Mouse (Mus musculus): ENCODE data around the gene Trpc4ap.

Trpc4ap gene

DNA sequence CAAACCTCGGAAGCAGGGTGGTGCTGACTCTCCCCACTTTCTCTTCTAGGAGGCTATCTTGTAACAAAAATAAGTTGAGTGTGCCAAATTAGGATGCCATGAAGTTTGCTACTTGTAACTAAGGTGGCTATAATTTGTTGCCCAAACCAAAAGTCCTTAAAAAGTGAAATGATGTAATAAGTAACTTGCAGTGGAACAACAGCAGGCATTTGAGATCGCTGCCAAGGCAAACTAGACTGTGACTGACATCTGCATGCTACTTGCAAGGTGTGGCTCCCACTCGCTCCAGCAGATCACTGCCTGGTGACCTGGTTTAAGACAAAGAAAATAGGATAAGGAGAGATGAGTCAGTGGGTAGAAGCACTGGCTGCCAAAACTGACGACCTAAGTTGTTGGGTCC lies 952 bp upstream of the Trpc4ap start:
- DNase-seq (ENCODE audit: low spot score) = no peak

DNA sequence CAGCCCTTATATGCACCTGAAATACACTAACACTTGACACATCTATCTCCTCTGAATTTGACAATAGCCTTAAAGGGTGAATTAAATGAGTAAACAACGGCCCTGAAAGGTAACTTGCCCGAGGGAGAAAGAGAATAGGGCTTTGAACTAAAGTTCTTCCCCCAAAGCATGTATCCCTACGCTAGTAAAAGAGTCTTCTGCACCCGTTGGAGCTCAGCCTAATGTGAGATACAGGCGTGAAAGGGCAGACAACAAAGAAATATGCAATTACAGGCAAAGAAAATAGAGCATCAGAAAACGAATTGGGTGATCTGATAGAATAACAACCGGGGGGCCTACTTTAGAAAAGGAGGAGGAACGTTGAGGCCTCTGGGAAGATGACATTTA lies 855 bp downstream of the Trpc4ap start:
- no peak for DNase-seq (ENCODE audit: low spot score)

GRCm38 (mm10) chr2:155689211-155689610 lies 3.0 kb downstream of the Trpc4ap start:
- no peak for DNase-seq (ENCODE audit: low spot score)

GRCm38 (mm10) chr2:155687746-155688145 lies 4.4 kb downstream of the Trpc4ap start:
- no peak for DNase-seq (ENCODE audit: low spot score)

- DNase-seq (ENCODE audit: low spot score) = no peak
These were observed 5.6 kb downstream of the Trpc4ap start for GRCm38 (mm10) chr2:155686572-155686971.

GRCm38 (mm10) chr2:155683821-155684220 lies 8.4 kb downstream of the Trpc4ap start:
- no peak for DNase-seq (ENCODE audit: low spot score)

- DNase-seq (ENCODE audit: low spot score) = no peak
These were observed 9.0 kb downstream of the Trpc4ap start for GRCm38 (mm10) chr2:155683137-155683536.

DNA sequence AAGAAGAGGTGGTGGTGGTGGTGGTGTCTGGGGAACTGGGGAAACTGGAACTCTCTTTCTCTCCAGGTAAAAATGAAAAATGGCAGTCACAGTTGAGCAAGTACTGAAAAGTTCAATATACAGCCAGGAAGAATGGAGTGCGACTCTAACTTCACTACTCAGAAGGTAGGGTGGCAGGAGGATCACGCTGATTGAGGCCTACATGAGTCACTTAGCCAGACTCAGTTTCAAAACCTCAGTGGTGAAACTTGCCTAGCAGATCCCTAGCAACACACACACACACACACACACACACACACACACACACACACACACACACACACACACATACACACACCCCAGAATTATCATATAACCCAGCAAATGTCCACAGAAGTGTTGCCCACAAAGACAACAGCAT lies 10.3 kb downstream of the Trpc4ap start:
- no peak for DNase-seq (ENCODE audit: low spot score)

DNA sequence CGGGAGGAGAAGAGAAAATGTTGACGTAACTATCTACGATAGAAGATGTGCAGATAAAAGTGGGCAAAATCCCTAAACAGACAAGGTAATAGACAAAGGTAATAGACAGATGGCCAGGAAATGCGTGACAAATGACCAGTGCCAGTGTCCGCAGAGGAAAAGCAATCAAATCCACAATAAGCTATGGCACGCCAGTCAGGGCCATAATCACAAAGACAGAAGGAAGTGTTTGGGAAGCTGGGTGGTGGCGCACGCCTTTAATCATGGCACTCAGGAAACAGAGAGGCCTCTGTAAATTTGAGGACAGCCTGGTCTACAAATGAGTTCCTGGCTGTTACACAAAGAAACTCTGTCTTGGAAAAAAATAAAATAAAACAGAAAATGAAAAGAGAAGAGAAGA lies 11.0 kb downstream of the Trpc4ap start:
- DNase-seq (ENCODE audit: low spot score) = no peak

DNA sequence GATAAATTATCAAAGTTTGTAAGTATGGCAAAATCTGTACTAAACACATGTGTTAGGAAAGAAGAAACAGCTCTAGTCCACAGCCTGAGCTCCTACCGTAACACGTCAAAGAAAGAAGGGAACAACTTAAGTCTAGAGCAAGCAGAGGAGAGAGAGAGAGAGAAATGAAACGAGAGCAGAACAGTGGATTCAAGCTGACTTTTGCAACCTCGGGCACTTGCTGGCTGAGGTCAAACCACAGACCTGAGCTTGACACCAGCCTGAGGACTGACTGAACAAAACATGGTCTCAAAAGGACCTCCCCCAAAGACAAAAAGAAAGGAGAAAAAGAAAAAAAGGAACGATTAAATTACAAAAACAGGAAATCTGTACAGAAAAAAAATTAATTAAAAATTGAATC lies 11.6 kb downstream of the Trpc4ap start:
- DNase-seq (ENCODE audit: low spot score) = no peak

DNA sequence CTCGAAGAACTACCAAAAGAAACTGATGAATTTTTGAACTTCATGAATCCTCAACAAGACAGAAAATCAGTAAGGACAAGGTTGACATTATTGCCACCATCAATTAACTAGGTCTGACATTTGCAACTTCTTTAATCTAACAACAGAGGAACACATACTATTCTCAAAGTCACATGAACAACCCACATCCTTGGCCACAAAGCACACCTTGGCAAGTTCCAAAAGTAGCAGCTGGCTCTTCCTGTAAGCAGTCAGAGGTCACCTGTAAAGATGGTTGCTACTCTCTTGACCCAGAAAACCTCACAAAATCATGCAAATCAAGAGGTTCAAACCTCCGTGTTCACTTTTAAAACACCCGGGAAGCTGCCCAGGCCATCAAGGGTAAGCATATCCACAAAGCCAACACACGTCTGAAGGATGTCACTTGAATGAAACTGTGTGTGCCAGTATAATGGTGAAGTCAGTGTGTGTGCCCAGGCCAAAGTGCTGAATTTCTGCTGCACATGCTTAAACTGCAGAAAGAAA lies 12.5 kb downstream of the Trpc4ap start:
- no peak for DNase-seq (ENCODE audit: low spot score)

DNA sequence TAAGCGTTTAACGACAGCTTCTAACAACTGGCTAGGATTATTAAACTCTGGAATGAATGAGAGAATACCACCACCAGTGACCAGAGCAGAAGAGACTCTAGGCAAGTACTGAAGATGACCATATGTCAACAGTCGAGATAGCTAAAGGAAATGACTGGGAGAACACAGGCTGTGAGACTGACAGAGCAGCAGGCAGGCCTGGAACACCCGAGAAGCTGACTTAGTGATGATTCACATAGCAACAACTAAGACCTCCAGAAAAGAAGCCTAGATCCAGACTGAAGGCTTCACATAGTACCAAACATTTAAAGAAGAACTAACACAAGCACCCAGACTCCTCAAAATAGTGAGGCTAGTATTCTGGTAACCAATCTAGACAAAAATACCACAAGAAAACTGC lies 17.1 kb downstream of the Trpc4ap start:
- no peak for DNase-seq (ENCODE audit: low spot score)

GRCm38 (mm10) chr2:155673546-155673945 lies 18.6 kb downstream of the Trpc4ap start:
- DNase-seq (ENCODE audit: low spot score) = peak; percentile 59

DNA sequence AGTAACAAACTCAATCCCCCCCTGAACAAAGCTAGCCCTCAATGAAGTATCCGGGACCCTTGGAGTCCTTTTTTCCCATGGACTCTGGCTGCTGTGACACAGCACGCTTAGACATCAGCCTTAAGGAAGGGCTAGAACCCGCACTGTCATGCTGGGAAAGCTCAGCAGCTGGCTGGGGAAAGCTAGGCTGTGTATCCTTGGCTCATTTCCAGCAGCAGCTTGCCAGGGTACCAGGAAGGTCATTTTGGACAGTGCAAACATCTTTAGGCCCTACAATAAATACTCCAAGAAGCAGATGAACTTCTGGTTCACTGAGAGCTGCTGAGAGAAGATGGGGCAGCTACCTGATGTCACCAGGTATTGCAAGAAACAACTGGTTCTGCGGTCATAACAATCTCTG lies 20.9 kb downstream of the Trpc4ap start:
- DNase-seq (ENCODE audit: low spot score) = peak; percentile 49

- no peak for DNase-seq (ENCODE audit: low spot score)
These were observed 23.7 kb downstream of the Trpc4ap start for GRCm38 (mm10) chr2:155668461-155668860.

DNA sequence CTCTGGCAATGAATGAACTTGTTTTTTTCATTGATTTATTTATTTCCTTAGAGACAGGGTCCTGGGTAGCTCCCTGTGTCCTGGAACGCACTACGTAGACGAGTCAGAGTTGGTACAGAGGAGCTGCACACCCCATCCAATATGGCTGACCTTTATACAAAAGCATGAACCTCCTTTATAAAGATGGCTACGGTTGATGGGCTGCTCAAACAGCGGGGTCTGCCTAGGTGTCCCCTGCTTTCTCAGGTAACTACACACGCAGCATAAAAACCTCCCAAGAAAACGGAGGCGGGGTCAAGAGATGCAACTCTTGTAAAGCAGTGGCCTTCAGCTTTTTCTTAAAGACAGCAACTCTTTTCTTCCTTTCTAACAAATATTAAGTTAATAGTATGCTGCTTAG lies 24.3 kb downstream of the Trpc4ap start:
- DNase-seq (ENCODE audit: low spot score) = no peak

- DNase-seq (ENCODE audit: low spot score) = no peak
These were observed 28.2 kb downstream of the Trpc4ap start for GRCm38 (mm10) chr2:155663910-155664460.

DNA sequence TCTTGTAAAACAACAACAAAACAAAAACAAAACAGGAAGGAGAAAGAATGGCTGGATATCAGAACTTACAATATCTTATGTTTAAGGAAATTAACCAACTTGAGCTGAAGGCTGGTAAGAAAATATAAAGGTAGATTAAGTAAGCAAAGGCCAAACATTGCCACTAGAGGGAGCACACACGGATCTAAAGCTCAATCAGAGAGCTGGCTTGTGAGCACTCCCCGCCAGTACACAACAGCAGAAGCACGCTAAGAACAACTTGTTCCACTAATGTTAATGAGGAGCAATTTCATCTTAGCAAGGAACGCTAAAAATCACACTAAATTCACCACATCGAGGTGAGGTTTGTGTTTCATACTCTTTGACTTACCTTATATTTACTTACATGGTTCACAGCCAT lies 29.1 kb downstream of the Trpc4ap start:
- DNase-seq (ENCODE audit: low spot score) = no peak

- no peak for DNase-seq (ENCODE audit: low spot score)
These were observed 29.8 kb downstream of the Trpc4ap start for GRCm38 (mm10) chr2:155662390-155662789.

DNA sequence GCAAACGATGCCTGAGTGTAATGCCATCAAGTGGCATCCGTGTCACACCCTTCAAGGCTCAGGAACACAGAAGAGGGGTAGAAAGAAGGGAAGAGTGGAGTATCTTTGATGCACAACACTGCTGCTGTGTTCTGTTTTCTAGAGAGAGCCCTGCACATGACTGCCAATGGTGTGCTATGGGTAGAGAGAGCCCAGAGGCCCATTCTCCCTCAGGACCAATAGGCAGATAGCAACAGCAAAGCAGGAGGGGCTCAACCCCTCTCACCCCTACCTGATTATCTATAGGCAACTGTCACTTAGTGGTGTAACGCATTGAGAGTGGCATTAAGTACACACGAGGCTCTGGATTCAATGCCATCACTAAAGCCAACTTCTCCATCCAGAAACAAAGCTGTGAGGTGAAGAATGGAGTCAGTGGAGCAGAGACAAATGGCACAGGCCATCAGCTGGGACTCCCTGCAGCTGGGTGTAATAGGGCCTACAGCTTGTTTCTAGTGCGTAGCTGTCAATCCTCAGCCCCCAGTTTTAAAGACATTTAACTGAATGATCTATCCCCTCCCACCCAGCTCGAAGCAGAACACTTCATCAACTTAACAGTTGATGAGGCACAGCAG lies 36.3 kb downstream of the Trpc4ap start:
- DNase-seq (ENCODE audit: low spot score) = no peak

DNA sequence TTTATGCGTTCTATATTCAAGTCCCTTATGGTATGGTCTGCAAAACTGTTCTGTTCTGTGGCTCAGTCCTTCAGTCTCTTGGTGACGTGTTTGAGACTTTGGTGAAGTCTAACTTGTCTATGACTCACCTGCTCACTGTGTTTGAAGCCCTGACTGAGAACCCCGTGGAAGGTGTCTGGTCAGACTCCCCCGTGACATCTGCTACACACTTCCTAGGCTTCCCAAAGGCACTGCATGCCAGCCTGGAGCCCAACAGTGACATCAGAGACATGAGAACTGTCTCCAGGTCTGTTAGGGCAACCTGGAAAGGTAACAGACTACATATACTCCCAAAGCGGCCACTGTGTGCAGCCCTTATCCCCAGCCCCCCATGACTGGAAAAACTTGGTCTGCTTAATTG lies 39.6 kb downstream of the Trpc4ap start:
- DNase-seq (ENCODE audit: low spot score) = no peak

GRCm38 (mm10) chr2:155645746-155646145 lies 46.4 kb downstream of the Trpc4ap start:
- DNase-seq (ENCODE audit: low spot score) = no peak

DNA sequence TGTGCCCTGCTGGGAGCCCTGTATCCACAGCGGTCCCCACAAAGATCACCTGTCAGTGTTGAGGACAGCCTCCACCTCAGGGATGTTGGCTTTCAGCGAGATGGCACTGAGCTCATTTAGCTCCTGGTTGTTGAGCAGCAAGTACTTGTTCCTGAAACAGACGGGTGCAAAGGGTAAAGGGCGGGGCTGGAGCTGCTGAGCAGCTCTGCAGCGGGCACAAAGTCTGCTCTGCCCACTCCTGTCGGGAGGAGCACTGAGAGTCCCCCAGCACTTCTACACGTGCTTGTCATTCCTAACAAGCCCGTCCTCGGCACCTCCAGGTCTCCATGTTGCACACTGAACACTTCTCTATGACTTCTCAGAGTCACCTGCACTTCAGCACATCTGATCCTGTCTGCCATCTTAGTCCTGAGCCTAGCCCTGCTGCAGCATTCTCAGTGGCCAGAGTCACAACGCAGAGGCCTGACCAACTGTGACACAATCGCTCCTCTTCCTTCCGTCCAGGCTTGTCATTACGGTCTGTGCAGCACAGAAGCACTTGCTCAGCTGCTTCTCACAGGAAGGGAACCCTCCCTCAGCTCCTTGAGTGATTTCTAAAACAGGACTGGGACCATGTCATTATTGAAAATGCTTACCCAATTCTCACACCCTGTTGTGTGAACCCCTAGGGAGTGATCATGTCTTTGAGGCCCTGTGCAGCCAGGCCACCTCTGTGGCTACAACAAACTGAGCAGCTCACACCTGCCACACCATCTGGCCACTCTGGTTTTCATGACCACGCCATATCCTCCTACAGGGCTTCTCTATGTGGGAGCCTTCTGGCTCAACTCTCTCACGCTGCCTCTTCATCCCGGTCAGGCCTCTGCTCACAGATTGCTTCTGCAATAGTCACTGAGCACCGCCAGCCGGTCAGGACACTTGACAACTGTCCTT lies 50.4 kb downstream of the Trpc4ap start:
- no peak for DNase-seq (ENCODE audit: low spot score)
